Mouse (Mus musculus): ENCODE measurements around the gene Rpl41.
"Not testable (repeated sequence)": the region's sequence is repeated elsewhere in the genome, so short reads cannot be mapped to it uniquely, and the experiment has no call there.

Rpl41 gene

DNA sequence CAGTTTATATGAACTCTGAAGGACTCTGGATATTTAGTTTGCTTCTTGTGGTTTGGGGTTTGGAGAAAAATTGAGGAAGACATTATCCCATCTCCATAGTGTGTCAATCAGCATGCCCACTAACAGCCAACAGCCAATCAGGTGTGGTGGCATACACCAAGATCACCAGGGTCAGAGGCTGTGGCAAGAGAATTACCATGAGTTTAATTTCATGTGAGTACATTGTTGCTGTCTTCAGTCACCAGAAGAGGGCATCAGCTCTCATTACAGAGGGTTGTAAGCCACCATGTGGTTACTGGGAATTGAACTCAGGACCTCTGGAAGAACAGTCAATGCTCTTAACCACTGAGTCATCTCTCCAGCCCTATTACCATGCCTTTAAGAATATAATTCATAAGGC lies 7.2 kb upstream of the Rpl41 start:
- in situ Hi-C loops (cut with MboI) = no loop called here

DNA sequence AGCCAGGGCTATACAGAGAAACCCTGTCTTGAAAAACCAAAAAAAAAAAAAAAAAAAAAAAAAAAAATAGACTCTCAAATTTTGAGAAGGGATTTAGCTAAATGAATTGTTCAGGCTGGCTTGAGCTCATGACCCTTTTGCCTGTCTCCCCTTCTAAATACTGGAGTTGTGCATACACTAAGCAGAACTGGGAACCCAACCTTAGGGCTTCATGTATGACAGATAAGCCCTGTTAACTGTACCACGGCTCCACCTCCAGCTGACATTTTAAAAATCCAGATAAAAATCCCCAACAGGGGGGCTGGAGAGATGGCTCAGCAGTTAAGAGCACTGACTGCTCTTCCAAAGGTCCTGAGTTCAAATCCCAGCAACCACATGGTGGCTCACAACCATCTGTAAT lies 6.5 kb upstream of the Rpl41 start:
- in situ Hi-C loops (cut with MboI) = not testable (repeated sequence)

DNA sequence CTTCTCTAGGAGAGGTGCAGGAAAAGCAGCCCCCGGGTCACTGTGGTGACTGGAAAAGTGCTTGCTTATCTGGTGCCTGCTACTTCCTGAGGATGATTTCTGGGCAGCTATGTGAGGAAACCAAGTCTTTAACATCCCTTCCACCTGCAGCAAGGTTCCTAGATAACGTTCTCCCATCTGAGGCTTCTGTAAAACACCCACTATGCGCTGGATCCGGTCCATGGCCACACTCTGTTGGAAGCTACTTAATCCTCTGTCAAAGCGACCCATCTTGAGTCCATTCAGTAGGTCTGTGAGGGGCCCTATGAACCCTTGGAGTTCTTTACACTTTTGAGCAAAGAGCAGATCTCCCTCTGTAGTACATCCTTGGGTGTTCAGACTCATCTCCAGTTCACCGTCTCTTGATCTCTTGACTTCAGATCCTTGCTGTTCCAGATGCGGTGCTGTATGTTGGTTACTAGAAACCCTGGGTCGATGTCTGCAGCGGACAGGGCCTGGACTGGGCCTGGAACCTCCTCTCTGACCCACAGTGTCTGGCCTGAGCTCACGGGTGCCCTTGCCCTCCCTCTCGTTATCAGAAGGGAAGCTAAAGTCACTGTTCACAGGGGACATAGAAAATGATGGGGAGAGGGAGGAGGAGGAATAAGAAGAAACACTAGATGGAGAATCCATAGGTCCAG lies 1.2 kb upstream of the Rpl41 start:
- in situ Hi-C loops (cut with MboI) = not testable (repeated sequence)

DNA sequence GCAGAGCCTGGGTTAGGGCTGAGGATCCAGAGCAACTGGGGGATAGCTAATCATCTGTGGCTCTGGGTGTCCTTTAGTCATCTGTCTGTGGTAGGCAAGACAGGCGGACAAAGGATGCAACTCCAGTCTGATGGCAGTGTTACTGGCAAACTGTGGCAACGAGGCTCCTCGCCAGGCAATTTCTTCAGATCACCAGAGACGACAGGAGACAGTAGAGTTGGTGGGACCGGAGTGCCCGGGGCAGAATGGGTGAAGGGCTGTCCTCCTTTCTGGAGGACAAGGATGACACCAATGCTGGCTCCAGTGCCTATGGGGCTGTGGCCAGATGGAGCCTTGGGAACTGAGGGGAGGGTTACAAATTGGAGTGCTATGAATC lies 565 bp upstream of the Rpl41 start:
- in situ Hi-C loops (cut with MboI) = not testable (repeated sequence)

DNA sequence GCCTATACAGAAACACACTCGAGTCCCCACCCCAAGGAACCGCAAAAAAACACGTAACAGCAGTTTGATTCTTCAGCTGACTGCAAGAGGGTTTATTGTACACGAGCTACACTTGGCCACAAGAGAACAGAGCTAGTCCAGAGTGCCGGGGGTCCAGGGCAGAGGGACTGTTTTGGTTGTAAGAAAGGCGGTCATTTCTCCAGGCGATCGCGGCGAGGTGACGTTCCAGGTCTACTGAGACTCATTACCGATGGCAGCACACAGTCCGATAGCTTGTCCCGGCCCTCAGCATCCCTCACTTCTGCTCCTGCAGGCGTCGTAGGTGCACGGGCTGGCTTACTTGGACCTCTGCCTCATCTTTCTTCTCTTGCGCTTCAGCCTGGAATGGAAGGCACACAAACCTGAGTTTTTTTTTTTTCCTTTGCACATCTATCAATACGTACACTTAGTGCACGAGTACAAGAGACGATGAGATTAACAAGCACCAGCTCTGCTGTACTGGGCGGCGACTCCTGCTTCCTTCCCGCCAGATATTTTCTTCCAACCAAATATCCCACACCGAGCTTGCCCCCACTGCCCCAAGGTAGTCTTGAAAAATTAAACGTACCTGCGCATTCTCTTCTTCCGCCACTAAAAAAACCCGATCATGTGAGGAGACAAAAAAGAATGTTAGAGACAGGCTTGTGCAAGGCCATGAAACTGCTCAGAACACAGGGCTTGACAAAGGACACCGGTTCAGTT lies 884 bp downstream of the Rpl41 start:
- in situ Hi-C loops (cut with MboI) = not testable (repeated sequence)

DNA sequence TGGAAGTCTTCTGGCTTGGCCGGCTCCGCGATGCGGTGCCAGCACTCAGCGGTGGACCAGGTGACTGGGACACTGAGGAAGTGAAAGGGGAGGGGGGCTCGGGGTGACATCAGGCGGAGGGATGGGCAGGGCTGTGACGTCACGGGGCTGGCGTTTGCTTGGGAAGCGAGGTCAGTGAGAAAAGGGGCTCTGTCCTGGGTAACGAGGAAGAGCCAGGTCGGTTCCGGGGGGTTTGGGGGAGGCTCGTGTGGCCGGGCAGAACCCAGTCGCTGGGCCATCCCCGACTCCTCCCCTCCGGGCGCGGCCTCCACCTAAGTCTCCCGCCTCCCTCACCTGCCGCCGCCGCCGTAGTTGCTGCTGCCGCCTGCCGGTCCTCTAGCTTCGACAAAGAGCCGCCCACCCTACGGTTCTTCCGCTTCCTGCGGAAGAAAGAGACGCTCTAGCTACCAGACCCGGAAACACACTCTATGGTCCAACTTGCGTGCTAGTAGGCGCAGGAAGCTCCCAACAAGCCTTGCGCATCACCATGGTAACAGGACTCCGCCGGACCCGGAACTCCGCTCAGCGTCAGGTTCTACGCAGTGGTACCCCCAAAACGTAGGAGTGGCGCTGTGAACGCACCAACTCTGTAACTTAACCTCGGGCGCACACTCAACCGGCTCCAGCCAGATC lies 1.6 kb downstream of the Rpl41 start, which contains the start of gene Zc3h10:
TSS of gene Zc3h10 (minus strand) at position 414 of the 672 bp plus-strand sequence.
- in situ Hi-C loops (cut with MboI) = no loop called here

DNA sequence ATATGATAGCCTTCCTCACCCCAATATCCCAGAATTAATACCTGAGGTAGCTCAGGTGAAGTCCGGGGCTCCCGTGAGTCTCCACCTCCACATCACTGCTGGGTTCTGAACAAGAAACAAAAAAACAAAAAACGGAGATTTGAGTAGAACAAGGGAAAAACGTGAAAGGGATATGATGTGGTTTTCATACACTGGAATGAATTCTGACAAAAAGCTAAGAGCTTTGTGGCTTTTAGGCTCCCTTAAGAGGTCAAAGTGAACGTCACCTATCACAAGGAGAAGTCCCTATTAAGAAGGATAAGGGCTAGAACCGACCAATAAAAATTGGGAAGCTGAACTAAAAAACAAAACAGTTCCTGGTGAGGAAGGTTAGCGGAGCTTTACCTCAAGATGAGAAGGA lies 2.3 kb downstream of the Rpl41 start:
- in situ Hi-C loops (cut with MboI) = no loop called here

DNA sequence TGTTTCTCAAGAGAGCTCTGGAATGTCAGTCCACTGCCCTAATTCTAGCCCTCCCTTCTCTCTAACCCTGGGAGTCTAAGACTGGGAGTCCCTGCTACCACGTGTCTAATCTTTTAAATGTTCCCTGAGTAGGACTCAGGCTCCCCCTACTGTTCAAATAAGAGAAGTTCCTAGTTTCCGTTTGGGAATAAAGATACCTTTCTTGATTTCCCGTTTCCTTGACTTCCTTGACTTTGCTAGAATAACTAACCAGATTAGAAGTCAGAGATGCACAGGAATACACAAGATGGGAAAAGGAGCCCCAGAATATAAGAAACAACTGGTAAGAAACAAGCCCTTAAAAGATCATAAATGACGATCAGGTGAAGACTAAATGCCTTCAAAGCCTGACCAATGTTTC lies 2.7 kb downstream of the Rpl41 start:
- in situ Hi-C loops (cut with MboI) = no loop called here

DNA sequence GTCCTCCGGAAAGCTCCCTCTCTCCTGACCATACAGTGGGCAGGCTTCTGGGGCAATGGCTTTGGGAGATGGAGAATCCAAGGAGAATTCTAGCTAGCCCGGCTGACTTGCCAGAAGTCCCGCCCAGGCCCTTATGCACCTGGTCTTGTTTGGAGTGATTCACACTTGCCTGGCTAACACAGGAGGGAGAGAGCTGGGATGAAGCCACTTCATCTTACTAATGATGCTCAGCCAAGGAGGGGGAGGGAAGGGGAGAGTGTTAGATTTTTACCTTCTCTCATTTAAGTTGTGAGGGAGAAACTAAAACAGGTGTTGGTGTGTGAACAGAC lies 3.6 kb downstream of the Rpl41 start:
- in situ Hi-C loops (cut with MboI) = no loop called here

DNA sequence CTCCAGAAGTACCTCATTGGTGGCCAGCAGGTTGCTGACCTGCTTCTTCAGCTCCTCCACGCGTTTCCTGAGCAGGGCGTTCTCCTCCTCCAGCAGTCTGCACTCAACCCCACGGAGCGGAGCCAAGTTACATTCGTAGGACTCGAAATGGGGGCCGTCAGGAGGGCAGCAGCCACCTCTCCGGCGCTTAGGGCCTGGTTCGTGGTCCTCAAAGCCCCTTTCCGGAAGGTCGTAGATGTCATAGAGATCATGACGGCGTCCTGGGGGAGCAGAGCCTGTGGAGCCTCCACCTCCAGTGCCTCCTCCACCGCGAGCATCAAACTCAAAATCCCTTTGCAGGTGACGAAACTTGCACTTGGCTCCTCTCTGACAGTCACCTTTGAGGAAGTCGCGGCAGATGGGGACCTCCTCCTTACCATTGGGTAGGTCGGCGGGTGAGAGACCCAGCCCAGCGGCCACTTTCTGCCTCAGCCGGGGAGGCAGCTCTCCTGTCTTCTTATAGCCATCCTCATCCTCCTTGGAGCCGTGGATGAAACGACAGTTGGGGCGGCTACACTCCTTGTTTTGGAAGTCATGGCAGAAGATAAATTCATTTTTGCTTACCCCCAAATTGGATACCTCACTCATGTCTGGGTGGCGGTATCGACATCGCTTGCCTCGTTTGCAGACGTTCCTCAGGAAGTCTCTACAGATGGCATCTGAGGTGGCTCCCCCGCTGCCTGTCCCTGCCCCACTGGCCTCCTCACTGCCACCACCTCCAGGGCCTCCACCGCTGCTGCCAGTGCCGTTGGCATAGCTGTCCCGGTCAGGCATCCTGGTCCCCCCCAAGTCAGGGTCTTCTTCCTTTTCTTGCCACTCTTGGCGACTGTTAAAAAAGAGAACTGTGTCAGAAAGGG lies 4.2 kb downstream of the Rpl41 start:
- in situ Hi-C loops (cut with MboI) = no loop called here

DNA sequence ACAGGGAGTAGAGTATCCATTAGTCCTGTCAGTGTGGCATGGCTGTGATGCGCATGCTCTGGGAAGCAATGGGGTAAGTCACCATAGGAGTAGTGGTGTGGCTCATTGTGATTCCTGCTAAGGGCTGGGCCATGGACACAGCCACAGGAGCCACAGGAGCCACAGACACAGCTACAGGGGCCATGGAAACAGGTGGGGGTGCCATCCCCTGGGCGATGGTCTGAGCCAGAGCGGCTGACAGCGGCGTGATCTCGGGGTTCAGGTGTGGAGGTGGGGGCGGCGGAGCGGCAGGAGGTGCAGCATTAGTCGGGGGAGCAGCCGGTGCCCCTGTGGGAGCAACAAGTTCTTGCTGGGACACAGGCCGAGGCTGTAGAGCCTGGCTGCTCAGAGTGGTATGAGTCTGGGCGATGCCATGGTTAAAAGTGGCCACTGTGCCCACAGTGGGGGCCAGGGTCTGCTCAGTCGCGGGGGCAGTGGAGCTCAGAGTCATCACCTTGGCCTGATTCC lies 4.9 kb downstream of the Rpl41 start:
- in situ Hi-C loops (cut with MboI) = no loop called here

DNA sequence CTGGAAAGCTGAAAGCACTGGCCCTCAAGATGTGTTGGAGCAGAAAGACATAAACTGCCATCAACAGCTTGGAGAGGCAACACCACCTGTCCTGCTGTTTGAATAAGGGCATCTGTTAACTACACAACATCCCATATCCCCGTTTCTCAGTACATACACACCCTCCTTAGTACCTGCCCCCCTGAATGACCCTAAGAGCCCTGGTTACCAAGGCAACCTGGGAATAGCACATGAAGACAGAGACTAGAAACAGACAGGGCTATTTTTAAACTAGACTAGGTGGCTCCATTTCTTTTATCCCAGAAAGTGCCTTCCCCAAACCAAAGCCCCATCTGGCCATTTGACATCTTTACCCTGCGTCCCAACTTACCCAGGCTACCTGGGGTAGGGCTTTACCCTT lies 6.0 kb downstream of the Rpl41 start:
- in situ Hi-C loops (cut with MboI) = no loop called here

DNA sequence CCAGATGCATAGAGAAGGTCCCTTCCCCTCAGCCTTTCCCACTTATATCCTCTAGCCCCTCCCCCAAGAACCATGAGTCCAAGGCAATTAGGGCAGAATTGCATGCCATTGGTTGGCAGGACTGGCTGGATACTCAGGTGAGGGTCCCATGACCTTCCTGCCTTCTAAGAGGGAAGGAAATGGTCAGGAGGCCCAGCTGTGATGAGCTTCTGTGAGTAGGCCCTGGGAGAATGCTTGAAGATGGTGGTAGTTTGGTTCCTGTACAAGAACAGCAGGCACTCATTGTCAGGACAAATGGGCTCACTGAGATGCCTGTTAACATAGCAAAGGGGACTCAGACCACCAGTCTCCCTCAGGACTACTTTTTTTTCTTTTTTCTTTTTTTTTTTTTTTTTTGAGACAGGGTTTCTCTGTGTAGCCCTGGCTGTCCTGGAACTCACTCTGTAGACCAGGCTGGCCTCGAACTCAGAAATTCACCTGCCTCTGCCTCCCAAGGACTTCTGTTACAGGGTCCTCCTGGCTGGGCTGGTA lies 10.7 kb downstream of the Rpl41 start:
- in situ Hi-C loops (cut with MboI) = no loop called here

DNA sequence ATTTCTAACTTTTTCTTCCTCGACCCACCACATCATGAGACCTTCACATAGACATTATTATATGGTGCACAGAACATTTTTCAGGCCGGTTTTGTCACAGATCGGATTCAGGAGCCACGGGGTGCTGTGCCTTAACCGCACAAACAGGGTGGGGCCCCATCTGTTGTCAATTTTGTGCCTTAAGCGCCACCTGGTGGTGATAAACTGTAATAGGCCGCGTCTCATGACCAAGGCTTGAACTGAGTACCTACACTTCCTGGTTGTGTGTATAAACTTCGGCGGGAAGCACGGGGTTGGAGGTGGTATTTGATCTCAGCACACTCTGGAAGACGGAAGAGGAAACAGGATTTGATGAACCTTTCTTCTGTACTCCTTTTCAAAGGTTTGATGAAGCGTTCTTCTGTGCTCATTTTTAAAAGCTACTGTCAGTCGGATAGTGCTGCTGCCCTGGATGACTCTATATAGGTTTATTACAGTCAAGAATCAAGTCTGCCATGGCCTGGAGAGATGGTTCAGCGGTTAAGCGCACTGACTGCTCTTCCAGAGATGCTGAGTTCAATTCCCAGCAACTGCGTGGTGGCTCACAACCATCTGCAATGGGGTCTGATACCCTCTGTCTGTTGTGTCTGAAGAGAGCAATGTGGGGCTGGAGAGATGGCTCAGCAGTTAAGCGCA lies 12.7 kb downstream of the Rpl41 start:
- in situ Hi-C loops (cut with MboI) = no loop called here

DNA sequence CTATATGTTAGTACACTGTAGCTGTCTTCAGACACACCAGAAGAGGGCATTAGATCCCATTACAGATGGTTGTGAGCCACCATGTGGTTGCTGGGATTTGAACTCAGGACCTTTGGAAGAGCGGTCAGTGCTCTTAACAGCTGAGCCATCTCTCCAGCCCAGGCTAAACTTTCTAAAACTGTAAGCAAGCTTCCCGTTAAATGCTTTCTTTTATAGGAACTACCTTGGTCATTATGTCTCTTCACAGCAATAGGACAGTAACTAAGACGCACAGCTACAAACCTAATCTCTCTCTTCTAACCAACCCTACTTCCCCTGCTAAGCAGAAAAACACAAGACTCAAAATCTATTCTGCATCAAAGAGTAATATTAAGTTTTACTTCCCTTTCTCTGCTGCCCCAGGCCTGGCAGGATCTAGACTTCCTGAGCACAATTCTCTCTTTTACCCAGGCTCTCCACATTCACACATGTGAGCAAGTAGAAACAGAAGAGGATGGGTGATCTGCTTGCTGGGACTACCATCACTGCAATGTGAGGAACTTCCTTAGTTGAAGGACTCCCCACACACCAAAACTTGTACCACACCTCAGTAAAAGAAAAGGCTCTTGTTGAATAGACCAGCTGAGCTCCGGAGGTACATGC lies 13.4 kb downstream of the Rpl41 start:
- in situ Hi-C loops (cut with MboI) = no loop called here

DNA sequence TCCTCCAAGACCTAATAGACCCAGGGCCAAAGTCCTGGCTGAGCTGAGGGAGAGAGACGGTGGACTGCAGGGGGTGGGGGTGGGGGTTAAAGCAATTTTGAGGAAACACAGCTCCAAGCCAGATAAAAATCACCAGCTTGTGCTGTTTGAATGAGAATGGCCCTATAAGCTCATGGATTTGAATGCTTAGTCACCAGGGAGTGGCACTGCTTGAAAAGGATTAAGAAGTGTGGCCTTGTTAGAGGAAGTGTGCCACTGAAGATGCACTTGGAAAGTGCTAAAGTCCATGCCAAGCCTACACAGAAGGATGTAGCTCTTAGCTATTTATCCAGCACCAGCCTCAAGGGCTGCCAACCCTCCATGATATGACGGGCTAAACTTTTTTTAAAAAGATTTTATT lies 13.9 kb downstream of the Rpl41 start:
- in situ Hi-C loops (cut with MboI) = no loop called here

DNA sequence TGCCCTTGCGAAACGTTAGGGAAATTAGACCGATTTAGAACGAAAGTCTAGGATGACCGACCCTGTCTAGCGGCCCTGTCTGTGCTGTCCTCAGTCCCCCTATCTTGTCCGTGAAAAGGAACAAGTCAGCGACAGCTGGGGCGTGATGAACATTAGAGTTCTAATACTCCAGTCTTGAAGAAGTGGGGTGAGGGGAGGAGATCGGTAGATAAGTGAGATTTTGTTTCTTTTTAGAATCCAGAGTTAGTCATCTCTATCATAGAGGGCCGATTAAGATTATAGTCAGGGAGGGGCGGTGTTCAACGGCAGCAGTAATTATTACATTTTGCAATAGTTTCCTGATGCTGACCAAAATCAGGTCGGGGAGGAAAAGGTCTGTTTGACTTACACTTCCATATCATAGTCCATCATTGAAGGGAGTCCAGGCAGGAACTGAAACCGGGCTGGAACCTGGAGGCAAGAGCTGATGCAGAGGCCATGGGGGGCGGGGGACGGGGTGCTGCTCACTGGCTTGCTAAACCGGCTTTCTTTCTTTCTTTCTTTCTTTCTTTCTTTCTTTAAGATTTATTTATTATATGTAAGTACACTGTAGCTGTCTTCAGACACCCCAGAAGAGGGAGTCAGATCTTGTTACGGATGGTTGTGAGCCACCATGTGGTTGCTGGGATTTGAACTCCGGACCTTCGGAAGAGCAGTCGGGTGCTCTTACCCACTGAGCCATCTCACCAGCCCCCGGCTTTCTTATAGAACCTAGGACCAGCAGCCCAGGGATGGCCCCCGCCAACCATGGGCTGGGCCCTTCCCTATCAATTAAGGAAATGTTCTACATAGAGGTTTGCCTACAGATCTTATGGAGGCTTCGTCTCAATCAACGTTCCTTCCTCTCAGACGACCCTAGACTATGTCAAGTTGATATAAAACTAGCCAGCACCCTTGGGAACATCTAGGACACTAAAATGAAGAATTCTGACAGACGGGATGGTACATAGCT lies 22.4 kb downstream of the Rpl41 start:
- in situ Hi-C loops (cut with MboI) = no loop called here

DNA sequence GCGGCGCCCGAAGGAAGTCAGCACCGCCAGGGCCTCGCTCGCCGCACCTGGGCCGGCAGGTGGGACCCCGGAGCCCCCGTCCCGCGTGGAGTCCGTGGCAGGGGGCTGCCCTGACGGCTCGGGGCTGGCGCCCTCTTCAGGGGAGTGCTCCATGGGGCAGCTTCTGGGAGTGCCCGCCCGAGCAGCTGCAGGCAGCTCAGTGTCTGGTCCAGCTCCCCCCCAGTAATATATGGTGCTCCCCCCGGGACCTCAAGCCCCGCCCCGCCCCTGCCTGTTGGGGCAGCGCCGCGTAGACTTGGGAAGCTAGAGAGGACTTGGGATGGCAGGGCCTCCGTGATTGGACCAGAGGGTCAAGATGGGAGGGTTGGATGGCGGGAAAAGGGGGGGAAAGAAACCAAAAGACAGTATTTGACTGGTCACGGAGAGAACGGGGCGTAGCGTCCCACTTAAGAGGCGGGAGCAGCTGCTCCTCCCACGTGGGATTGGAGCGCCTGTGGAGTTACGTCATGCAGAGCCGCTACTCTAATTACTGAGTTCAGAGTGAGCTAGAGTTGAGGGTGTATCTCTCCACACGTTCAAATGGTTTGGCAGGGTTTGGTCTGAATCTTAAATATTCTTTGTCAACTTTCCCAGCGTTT lies 23.3 kb downstream of the Rpl41 start, which contains the start of gene Esyt1:
TSS of gene Esyt1 (minus strand) at position 201 of the 638 bp plus-strand sequence.
- in situ Hi-C loops (cut with MboI) = no loop called here

Data from mature B cell (primary cell).